Mouse (Mus musculus) mouse trophoblast stem cell (cell line): ENCODE results near the gene Pde6b.

ENCODE experiments used
- in situ Hi-C, 2 experiments: fragments of 300-500 bp; cut with MseI, MboI; formaldehyde crosslinking; loops; 2 replicates in 1 of 2; 3 replicates in 1 of 2; pipeline ENCODE4 v1.15.1; 2025

The Pde6b gene

GRCm38 (mm10) chr5:108389744-108390143 lies 1.6 kb downstream of the Pde6b start:
- in situ Hi-C loops: no loop called here

- in situ Hi-C loops: no loop called here
Observed at GRCm38 (mm10) chr5:108403453-108403852, 15.3 kb downstream of the Pde6b start.

GRCm38 (mm10) chr5:108405460-108405859 lies 17.3 kb downstream of the Pde6b start:
- in situ Hi-C loops: no loop called here

- in situ Hi-C loops: no loop called here
Observed at GRCm38 (mm10) chr5:108406977-108407376, 18.8 kb downstream of the Pde6b start.

GRCm38 (mm10) chr5:108414711-108415110 lies 26.5 kb downstream of the Pde6b start:
- in situ Hi-C loops: no loop called here

- in situ Hi-C loops: no loop called here
Observed at GRCm38 (mm10) chr5:108422741-108423140, 34.5 kb downstream of the Pde6b start.

- in situ Hi-C loops: no loop called here
Observed at GRCm38 (mm10) chr5:108423427-108423826, 35.2 kb downstream of the Pde6b start.

GRCm38 (mm10) chr5:108427186-108427585 lies 39.0 kb downstream of the Pde6b start:
- in situ Hi-C loops: no loop called here

GRCm38 (mm10) chr5:108431196-108431595 lies 43.0 kb downstream of the Pde6b start:
- in situ Hi-C loops: no loop called here

- in situ Hi-C loops: no loop called here
Observed at GRCm38 (mm10) chr5:108433804-108434587, 45.8 kb downstream of the Pde6b start, which contains the start of gene Atp5k. Gene Atp5k, minus strand, starts transcription at chr5:108434448.

- in situ Hi-C loops: no loop called here
Observed at GRCm38 (mm10) chr5:108436101-108436500, 47.9 kb downstream of the Pde6b start.

GRCm38 (mm10) chr5:108446973-108447372 lies 58.8 kb downstream of the Pde6b start:
- in situ Hi-C loops: no loop called here

GRCm38 (mm10) chr5:108447857-108448256 lies 59.7 kb downstream of the Pde6b start:
- in situ Hi-C loops: no loop called here

- in situ Hi-C loops: no loop called here
Observed at GRCm38 (mm10) chr5:108448785-108449668, 60.8 kb downstream of the Pde6b start, which contains the start of gene Mfsd7a. Gene Mfsd7a, minus strand, starts transcription at chr5:108448891.

GRCm38 (mm10) chr5:108450837-108451540 lies 62.8 kb downstream of the Pde6b start:
- in situ Hi-C loops: no loop called here

- in situ Hi-C loops: no loop called here
Observed at GRCm38 (mm10) chr5:108451611-108452010, 63.4 kb downstream of the Pde6b start.

- in situ Hi-C loops: no loop called here
Observed at GRCm38 (mm10) chr5:108452422-108452821, 64.2 kb downstream of the Pde6b start.

GRCm38 (mm10) chr5:108454094-108454493 lies 65.9 kb downstream of the Pde6b start:
- in situ Hi-C loops: no loop called here

- in situ Hi-C loops: no loop called here
Observed at GRCm38 (mm10) chr5:108458706-108459105, 70.5 kb downstream of the Pde6b start.

- in situ Hi-C loops: no loop called here
Observed at GRCm38 (mm10) chr5:108460461-108460860, 72.3 kb downstream of the Pde6b start.

GRCm38 (mm10) chr5:108461082-108462065 lies 73.2 kb downstream of the Pde6b start, which contains the start of gene Pcgf3:
Gene Pcgf3, plus strand, starts transcription at chr5:108461232.
- in situ Hi-C loops: no loop called here
